Mouse (Mus musculus): ENCODE measurements at regions not wholly inside any gene's neighbourhood (a gene's known extent, or its start where the extent isn't known, plus 50 kb on each side); places are given as distances from the start of the nearest gene placed in this dataset.

DNA sequence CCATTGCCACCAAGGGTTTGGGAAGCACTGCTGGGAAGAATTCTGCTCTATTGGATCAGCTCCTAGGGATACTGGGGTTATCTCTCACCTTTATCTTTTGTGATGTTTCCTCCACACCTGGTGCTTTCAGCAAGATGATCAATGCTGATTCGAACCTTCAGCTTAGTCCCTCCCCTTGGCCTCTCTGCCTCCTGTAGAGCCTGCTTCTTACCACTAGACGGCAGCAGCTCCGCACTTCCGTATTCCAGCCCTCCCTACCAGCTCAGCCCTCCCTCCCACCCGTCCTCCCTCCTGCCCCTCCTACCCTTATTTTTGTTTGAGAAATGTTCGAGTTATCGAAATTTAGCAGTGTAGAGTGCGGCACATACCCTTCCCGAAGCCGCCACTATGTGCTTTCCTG is 55.5 kb upstream of the Itga11 start:
- no peaks in the 10 kb centered on the region for H3K9me3 ChIP-seq (replicated peaks)
- H3K27me3 ChIP-seq = no peaks in the 10 kb centered on the region
- DNase-seq (peak; percentile 16), ATAC-seq (ENCODE audit: low read depth) (no peak)
- no peak overlapping the region for H3K27ac ChIP-seq
- WGBS (ENCODE audit: insufficient replicate concordance) = 37% methylated on average over 10 of the region's 10 CpGs
- no peak overlapping the region for H3K4me3 ChIP-seq (replicated peaks)
- H3K36me3 ChIP-seq = no peaks in the 10 kb centered on the region
- no peaks in the 10 kb centered on the region for H3K4me1 ChIP-seq (replicated peaks)
- H3K9ac ChIP-seq = no peak overlapping the region
- H3K4me2 ChIP-seq = no peak overlapping the region

DNA sequence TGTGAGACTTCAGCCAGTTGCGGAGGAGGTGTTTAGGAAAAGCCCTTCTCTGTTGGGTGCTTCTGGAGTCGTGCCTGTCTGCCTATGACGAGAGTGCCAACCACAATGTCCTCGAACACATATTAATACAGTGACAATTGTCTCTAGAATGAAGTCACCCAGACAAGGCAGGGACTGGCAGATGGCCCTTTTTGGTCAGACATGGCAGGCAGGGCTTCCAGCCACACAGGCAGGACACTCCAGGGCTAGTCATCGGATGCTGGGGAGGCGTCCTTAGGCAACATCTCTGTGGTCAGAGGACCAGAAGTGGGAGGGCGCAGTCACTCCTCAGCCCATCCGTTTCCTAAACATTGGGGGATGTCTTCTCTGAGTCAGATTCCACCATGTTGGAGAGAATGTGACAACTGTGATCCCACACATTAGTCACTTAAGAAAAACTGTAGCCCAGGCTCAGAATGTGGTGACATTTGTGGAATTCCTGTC is 53.0 kb upstream of the Itga11 start:
- Histone ChIP-seq H3K9ac (no peak overlapping the region), H3K4me2 (no peak overlapping the region), H3K36me3 (no peaks in the 10 kb centered on the region), H3K4me3 (replicated peaks) (no peak overlapping the region), H3K4me1 (replicated peaks) (no peaks in the 10 kb centered on the region), H3K9me3 (replicated peaks) (no peaks in the 10 kb centered on the region), H3K27me3 (no peaks in the 10 kb centered on the region), H3K27ac (no peak overlapping the region)
- WGBS (ENCODE audit: insufficient replicate concordance) = 53% methylated on average over 8 of the region's 8 CpGs
- DNase-seq (no peak), ATAC-seq (ENCODE audit: low read depth) (no peak)

DNA sequence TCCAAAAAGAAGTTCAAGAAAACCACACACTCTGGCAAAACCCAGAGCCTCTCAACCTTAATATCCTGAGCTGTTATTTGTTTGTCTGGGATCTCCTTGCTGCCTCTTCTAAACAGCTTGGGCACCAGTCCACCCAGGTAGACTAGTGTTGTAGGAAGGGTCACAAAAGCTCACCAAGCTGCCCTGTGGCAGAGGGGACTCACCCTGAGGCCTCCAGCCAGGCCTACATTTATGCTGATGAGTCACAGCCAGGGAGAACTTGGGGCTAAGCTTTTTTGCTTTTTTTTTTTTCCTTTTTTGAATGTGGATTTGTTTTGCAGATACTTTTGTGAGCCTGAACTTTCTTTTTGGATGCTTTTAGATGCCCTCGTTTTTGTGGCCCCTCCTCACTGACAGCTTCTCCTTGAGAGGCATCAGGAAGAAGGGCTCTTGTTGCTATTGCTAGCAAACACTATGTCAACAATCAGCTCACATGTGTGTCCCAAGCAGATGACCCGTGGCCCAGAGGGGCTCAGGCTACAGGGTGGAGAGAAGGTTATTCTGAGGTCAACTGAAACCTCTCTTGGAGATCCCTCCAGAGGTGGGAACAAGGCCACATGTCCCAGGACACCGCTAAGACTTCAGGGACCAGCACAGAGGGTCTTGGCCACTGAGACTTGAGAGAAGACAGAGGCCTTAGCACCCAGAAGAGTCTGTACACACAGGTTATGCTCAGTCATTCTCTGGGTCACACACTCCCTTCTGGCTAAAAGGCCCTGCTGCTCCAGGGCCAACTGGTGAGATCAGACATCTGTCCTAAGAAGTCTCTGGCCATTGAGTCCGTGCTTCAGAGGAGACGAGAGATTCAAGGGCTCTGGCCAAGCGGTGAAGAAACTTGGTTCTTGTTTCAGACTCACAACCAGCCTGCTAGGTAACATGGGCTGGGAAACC is 50.3 kb upstream of the Itga11 start:
- Histone ChIP-seq H3K36me3 (no peaks in the 10 kb centered on the region), H3K27ac (no peak overlapping the region), H3K4me1 (replicated peaks) (no peaks in the 10 kb centered on the region), H3K9me3 (replicated peaks) (no peaks in the 10 kb centered on the region), H3K27me3 (no peaks in the 10 kb centered on the region), H3K4me3 (replicated peaks) (no peak overlapping the region), H3K4me2 (no peak overlapping the region), H3K9ac (no peak overlapping the region)
- no peak for ATAC-seq (ENCODE audit: low read depth)
- 57% methylated on average over 6 of the region's 6 CpGs for WGBS (ENCODE audit: insufficient replicate concordance)
- DNase-seq = no peak
